Mouse (Mus musculus) liver, adult 2 months (tissue): ENCODE results near the gene Prss48. TPM values are rescaled to one million over a fixed set of nuclear protein-coding genes. Genes with fewer than 3 reads are reported as not detected.

Source experiments
- DNase-seq: peaks from one replicate; pipeline ENCODE4 v3.0.0-alpha.2; 2011; ENCODE audit warnings: low read depth, low spot score; ENCODE audit errors: extremely low read depth
- H3K27ac ChIP-seq: fragments of 200-500 bp; replicated peaks from 2 replicates; pipeline ENCODE4 v1.5.1; 2012; ENCODE audit warnings: low read depth, mild to moderate bottlenecking, control low read depth, inconsistent platforms, low read length; ENCODE audit not compliant: insufficient read depth
- H3K27me3 ChIP-seq: fragments of 200-500 bp; 2 replicates; pipeline ENCODE4 v1.6.1; 2012; ENCODE audit warnings: mild to moderate bottlenecking, moderate library complexity, low read length, inconsistent platforms; ENCODE audit not compliant: control insufficient read depth, insufficient read depth
- H3K36me3 ChIP-seq: fragments of 200-500 bp; 2 replicates; pipeline ENCODE4 v1.6.1; 2012; ENCODE audit warnings: low read length, inconsistent platforms; ENCODE audit not compliant: control insufficient read depth, insufficient read depth
- H3K4me1 ChIP-seq: fragments of 200-500 bp; 2 replicates; pipeline ENCODE4 v1.6.1; 2011; ENCODE audit warnings: low read length; ENCODE audit not compliant: control insufficient read depth, insufficient read depth
- H3K4me3 ChIP-seq: fragments of 200-500 bp; 2 replicates; pipeline ENCODE4 v1.5.1; 2011; ENCODE audit warnings: low read depth, mild to moderate bottlenecking, control low read depth, low read length, moderate library complexity; ENCODE audit not compliant: insufficient read depth
- H3K79me2 ChIP-seq: fragments of 200-500 bp; 2 replicates; pipeline ENCODE4 v1.6.1; 2012; ENCODE audit warnings: inconsistent platforms, mild to moderate bottlenecking, low read length, moderate library complexity; ENCODE audit not compliant: control insufficient read depth, insufficient read depth
- H3K9ac ChIP-seq: fragments of 200-500 bp; 2 replicates; pipeline ENCODE4 v1.6.1; 2012; ENCODE audit warnings: low read depth, mild to moderate bottlenecking, control low read depth, inconsistent platforms, low read length
- CTCF ChIP-seq: fragments of 200-500 bp; IDR thresholded peaks from 2 replicates; pipeline ENCODE4 v1.5.1; 2011; ENCODE audit warnings: low read depth, low read length, control low read depth
- POLR2A ChIP-seq: fragments of 200-500 bp; IDR thresholded peaks from 2 replicates; pipeline ENCODE4 v1.6.1; 2011; ENCODE audit warnings: low read length, control low read depth; ENCODE audit not compliant: insufficient read depth; ENCODE audit errors: extremely low read depth
- whole genome bisulfite sequencing: fragments of 180-500 bp; shearing (Covaris S2); methylation state at CpG from one replicate; pipeline ENCODE4 v1.1.7; 2018; 5-methylcytosine and 5-hydroxymethylcytosine counted together
- polyA plus RNA-seq: library from polyadenylated mRNA; depleted of rRNA; stranded (reverse); fragments of >200 nt; gene quantifications from 2 replicates; pipeline ENCODE4 v1.2.3, GENCODE M21; 2012
- total RNA-seq: library from RNA; depleted of rRNA; stranded (reverse); fragments of >200 nt; gene quantifications from 2 replicates; pipeline ENCODE4 v1.2.3, GENCODE M21; 2014

The Prss48 gene
- total and polyA plus RNA-seq, 2 experiments: not detected

- no peak overlapping the region for H3K4me3 ChIP-seq
- 97% methylated on average over 12 of the region's 12 CpGs for WGBS
- peaks cover 9% of the 10 kb centered on the region for H3K36me3 ChIP-seq
- H3K27ac ChIP-seq: no peak overlapping the region
- no peak overlapping the region for H3K9ac ChIP-seq
- H3K27me3 ChIP-seq: no peaks in the 10 kb centered on the region
- no peak for TF ChIP-seq POLR2A
- no peak for TF ChIP-seq CTCF
- DNase-seq: no peak
- peaks cover 8% of the 10 kb centered on the region for H3K4me1 ChIP-seq
- H3K79me2 ChIP-seq: peaks cover 18% of the 10 kb centered on the region; the same call in 1 of the 2 replicates
Measured at GRCm38 (mm10) chr3:86024065-86024795, 21.9 kb upstream of the Prss48 start.

- H3K4me1 ChIP-seq: peaks cover 6% of the 10 kb centered on the region
- 93% methylated on average over 4 of the region's 4 CpGs for WGBS
- no peak for TF ChIP-seq POLR2A
- TF ChIP-seq CTCF: no peak
Measured at GRCm38 (mm10) chr3:86021651-86022050, 19.4 kb upstream of the Prss48 start.

GRCm38 (mm10) chr3:86020921-86021650 lies 18.8 kb upstream of the Prss48 start:
- 83% methylated on average over 16 of the region's 16 CpGs for WGBS
- Histone ChIP-seq H3K27ac (no peak overlapping the region), H3K4me1 (peaks cover 6% of the 10 kb centered on the region), H3K9ac (no peak overlapping the region), H3K79me2 (peaks cover 11% of the 10 kb centered on the region; the same call in 1 of the 2 replicates), H3K36me3 (peaks cover 5% of the 10 kb centered on the region; the same call in 1 of the 2 replicates), H3K27me3 (no peaks in the 10 kb centered on the region), H3K4me3 (no peak overlapping the region)
- DNase-seq: no peak
- no peak for TF ChIP-seq POLR2A

More at GRCm38 (mm10) chr3:86021651-86022050, 19.4 kb upstream of the Prss48 start:
- Histone ChIP-seq H3K36me3 (peaks cover 5% of the 10 kb centered on the region; the same call in 1 of the 2 replicates), H3K27ac (no peak overlapping the region), H3K27me3 (no peaks in the 10 kb centered on the region), H3K79me2 (peaks cover 9% of the 10 kb centered on the region; the same call in 1 of the 2 replicates), H3K9ac (no peak overlapping the region), H3K4me3 (no peak overlapping the region)
- no peak for DNase-seq

DNA sequence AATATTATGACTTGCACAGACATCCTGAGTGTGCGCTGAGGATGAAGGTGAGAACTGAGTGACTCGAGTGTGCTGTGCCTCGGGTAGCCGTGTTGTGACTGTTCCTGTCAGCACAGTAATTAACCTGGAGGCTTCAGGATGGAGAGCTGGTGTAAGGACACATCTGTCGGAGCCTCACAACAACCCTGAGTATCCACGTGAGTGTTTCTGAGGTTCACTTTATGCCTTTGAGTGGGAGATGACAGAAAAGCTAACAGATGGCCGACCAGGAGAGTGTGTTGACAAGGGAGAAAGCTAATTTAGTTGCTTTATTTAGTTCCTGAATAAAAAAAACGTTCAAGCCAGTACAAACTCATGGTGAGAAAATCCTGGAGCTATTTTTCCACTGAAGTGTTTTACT lies 15.2 kb upstream of the Prss48 start:
- H3K36me3 ChIP-seq: peaks cover 5% of the 10 kb centered on the region; the same call in 1 of the 2 replicates
- peaks cover 18% of the 10 kb centered on the region for H3K4me1 ChIP-seq
- H3K4me3 ChIP-seq: no peak overlapping the region
- no peaks in the 10 kb centered on the region for H3K27me3 ChIP-seq
- WGBS: 87% methylated on average over 8 of the region's 8 CpGs
- H3K9ac ChIP-seq: no peak overlapping the region
- TF ChIP-seq CTCF (no peak), POLR2A (no peak)
- no peak for DNase-seq
- no peak overlapping the region for H3K27ac ChIP-seq
- peaks cover 9% of the 10 kb centered on the region; the same call in 1 of the 2 replicates for H3K79me2 ChIP-seq

- TF ChIP-seq POLR2A: no peak
- no peak for TF ChIP-seq CTCF
- 42% methylated on average over 1 of the region's 1 CpGs for WGBS
- Histone ChIP-seq H3K27me3 (no peaks in the 10 kb centered on the region), H3K27ac (no peak overlapping the region), H3K79me2 (peaks cover 9% of the 10 kb centered on the region; the same call in 1 of the 2 replicates), H3K4me3 (no peak overlapping the region), H3K4me1 (peaks cover 20% of the 10 kb centered on the region), H3K36me3 (peaks cover 5% of the 10 kb centered on the region; the same call in 1 of the 2 replicates), H3K9ac (no peak overlapping the region)
- peak; percentile 44 for DNase-seq
Measured at GRCm38 (mm10) chr3:86016965-86017364, 14.7 kb upstream of the Prss48 start.

- 26% methylated on average over 10 of the region's 10 CpGs for WGBS
- Histone ChIP-seq H3K36me3 (0 out of 2 replicates have a peak, but pooled peaks cover 1% of the 10 kb centered on the region), H3K79me2 (peaks cover 7% of the 10 kb centered on the region; the same call in 1 of the 2 replicates), H3K4me3 (no peak overlapping the region), H3K9ac (no peak overlapping the region), H3K27me3 (no peaks in the 10 kb centered on the region), H3K27ac (no peak overlapping the region), H3K4me1 (peaks cover 23% of the 10 kb centered on the region)
- no peak for TF ChIP-seq POLR2A
- TF ChIP-seq CTCF: no peak
- peak; percentile 96 for DNase-seq
Measured at GRCm38 (mm10) chr3:86013837-86014236, 11.5 kb upstream of the Prss48 start.
